Mouse (Mus musculus): Measurements from ENCODE around the gene Eno4.

GRCm38 (mm10) chr19:58970826-58971225, 27.6 kb downstream of the Eno4 start:
- TF ChIP-seq CTCF (IDR thresholded peaks at IDR 0.05; ENCODE audit: low read depth, low read length) (no peak), TAL1 (conservative IDR thresholded peaks at IDR 0.05; ENCODE audit: low read depth, low read length) (no peak), GATA1 (IDR thresholded peaks at IDR 0.05; ENCODE audit: borderline replicate concordance, low read length) (no peak), POLR2AphosphoS5 (IDR thresholded peaks at IDR 0.05; ENCODE audit: insufficient replicate concordance, low read depth, low read length) (no peak), GATA2 (IDR thresholded peaks at IDR 0.05; ENCODE audit: borderline replicate concordance, low read depth, low read length) (no peak)
